Comparison of ENCODE assay signal across 11 mouse cellular contexts in genomic region chr6:55338934-55339825, GRCm38 (mm10). TPM values are rescaled to one million over a fixed set of nuclear protein-coding genes. Genes with fewer than 3 reads are reported as not detected.
DNase-seq lines count a peak whose midpoint lies in the region; ATAC-seq and TF ChIP-seq lines count a peak whose summit lies in the region.
"Had no signal": no experiment of that assay in that cellular context is flagged by ENCODE, and none has a peak within 500 bp of the region (broad histone marks: within the 10 kb centered on the region; RNA-seq: fewer than 3 reads in every experiment).

No protein-coding gene starts in this region.

- no peaks in the 10 kb centered on the region for H3K36me3 ChIP-seq in lung, embryonic 14.5 days (ENCODE audit: insufficient read depth)
- H3K36me3 ChIP-seq in embryonic facial prominence, embryonic 14.5 days (ENCODE audit: control insufficient read depth, insufficient read depth, low read length) = no peaks in the 10 kb centered on the region
- H3K36me3 ChIP-seq in limb, embryonic 10.5 days = no peaks in the 10 kb centered on the region
- no peaks in the 10 kb centered on the region for H3K36me3 ChIP-seq in spleen, adult 2 months (ENCODE audit: control insufficient read depth, insufficient read depth, low read length)
- H3K36me3 ChIP-seq: G1E had no signal

- peaks cover 39% of the 10 kb centered on the region for H3K4me1 ChIP-seq in lung, embryonic 14.5 days (ENCODE audit: insufficient read depth)
- peaks cover 51% of the 10 kb centered on the region for H3K4me1 ChIP-seq in embryonic facial prominence, embryonic 14.5 days (ENCODE audit: control insufficient read depth, insufficient read depth, low read length)
- peaks cover 43% of the 10 kb centered on the region for H3K4me1 ChIP-seq in limb, embryonic 10.5 days
- no peaks in the 10 kb centered on the region for H3K4me1 ChIP-seq in spleen, adult 2 months (ENCODE audit: control insufficient read depth, insufficient read depth, insufficient read length)

- no peak for TF ChIP-seq CTCF in lung, embryonic 14.5 days (IDR thresholded peaks at IDR 0.05; ENCODE audit: low read depth)
- TF ChIP-seq CTCF in spleen, adult 2 months (IDR thresholded peaks at IDR 0.05; ENCODE audit: extremely low read depth, insufficient read depth, insufficient read length, insufficient replicate concordance) = no peak

- no peak overlapping the region for H3K27ac ChIP-seq in lung, embryonic 14.5 days (ENCODE audit: low read depth)
- no peak overlapping the region for H3K27ac ChIP-seq in embryonic facial prominence, embryonic 14.5 days (replicated peaks; ENCODE audit: low read depth, low read length)
- 0 out of 2 replicates have a peak overlapping the region, but pooled peaks have one; percentile 9 for H3K27ac ChIP-seq in limb, embryonic 10.5 days
- peak overlapping the region; percentile 31; the same call in 1 of the 2 replicates for H3K27ac ChIP-seq in spleen, adult 2 months (ENCODE audit: insufficient read depth, low read length)

- no peak for ATAC-seq in lung, embryonic 14.5 days (ENCODE audit: insufficient read depth)
- no peak for ATAC-seq in embryonic facial prominence, embryonic 14.5 days (ENCODE audit: low read depth)

- DNase-seq in lung, embryonic 14.5 days = no peak
- no peak for DNase-seq in lung, postnatal 25 days (ENCODE audit: low spot score)
- DNase-seq in embryonic facial prominence, embryonic 14.5 days (ENCODE audit: low spot score) = no peak
- no peak for DNase-seq in limb, embryonic 10.5 days (ENCODE audit: low spot score)
- no peak for DNase-seq in spleen, adult 2 months (ENCODE audit: low read depth in 1 of 2, low spot score in 2 of 2)
- DNase-seq in frontal cortex, adult 2 months (ENCODE audit: extremely low spot score in 1 of 2, low spot score in 1 of 2) = no peak
- no peak for DNase-seq in adrenal gland, adult (ENCODE audit: inconsistent age in 2 of 2, low spot score in 1 of 2)
- DNase-seq: gastrocnemius, postnatal 36 days; right cerebral cortex, postnatal 14 days had no signal

- WGBS in lung, embryonic 14.5 days = 55% methylated on average over 9 of the region's 9 CpGs
- 67% methylated on average over 9 of the region's 9 CpGs for WGBS in embryonic facial prominence, embryonic 14.5 days
- WGBS in limb, embryonic 10.5 days = 78% methylated on average over 9 of the region's 9 CpGs
- WGBS in spleen, adult 2 months = 52% methylated on average over 9 of the region's 9 CpGs

- peak overlapping the region; percentile 4; the same call in 1 of the 2 replicates for H3K4me2 ChIP-seq in lung, embryonic 14.5 days
- peak overlapping the region; percentile 42 for H3K4me2 ChIP-seq in embryonic facial prominence, embryonic 14.5 days (ENCODE audit: low read depth, low read length)

- TF ChIP-seq POLR2A in spleen, adult 2 months (IDR thresholded peaks at IDR 0.05; ENCODE audit: low read depth, low read length) = no peak

- no peaks in the 10 kb centered on the region for H3K27me3 ChIP-seq in lung, embryonic 14.5 days (ENCODE audit: insufficient read depth, low read length)
- no peaks in the 10 kb centered on the region for H3K27me3 ChIP-seq in embryonic facial prominence, embryonic 14.5 days (replicated peaks; ENCODE audit: control insufficient read depth, insufficient read depth, low read length)
- no peaks in the 10 kb centered on the region for H3K27me3 ChIP-seq in limb, embryonic 10.5 days (ENCODE audit: low read depth, poor library complexity, severe bottlenecking)
- no peaks in the 10 kb centered on the region for H3K27me3 ChIP-seq in spleen, adult 2 months (ENCODE audit: control insufficient read depth, insufficient read depth, low read length)

- no peak overlapping the region for H3K4me3 ChIP-seq in lung, embryonic 14.5 days (ENCODE audit: low read depth, low read length)
- H3K4me3 ChIP-seq in embryonic facial prominence, embryonic 14.5 days (ENCODE audit: low read depth, low read length) = peak overlapping the region; percentile 25
- H3K4me3 ChIP-seq in limb, embryonic 10.5 days = no peak overlapping the region
- H3K4me3 ChIP-seq in spleen, adult 2 months (ENCODE audit: extremely low read depth, insufficient read depth, insufficient read length) = peak overlapping the region; percentile 28

- no peaks in the 10 kb centered on the region for H3K9me3 ChIP-seq in lung, embryonic 14.5 days (ENCODE audit: low read depth, low read length)
- H3K9me3 ChIP-seq in embryonic facial prominence, embryonic 14.5 days (ENCODE audit: control insufficient read depth, low read length) = no peaks in the 10 kb centered on the region
- no peaks in the 10 kb centered on the region for H3K9me3 ChIP-seq in limb, embryonic 10.5 days (replicated peaks)
- H3K9me3 ChIP-seq: G1E had no signal

- no peak overlapping the region for H3K9ac ChIP-seq in lung, embryonic 14.5 days
- H3K9ac ChIP-seq in embryonic facial prominence, embryonic 14.5 days (ENCODE audit: low read depth, low read length) = no peak overlapping the region

RNA-seq across cellular contexts. Expression of gene Aqp1, which starts 2.9 kb away (rescaled TPM):
- polyA plus RNA-seq in lung, embryonic 14.5 days (2014; fragmentation: Nextera tagmentation; extraction: Ambion mirVana) = 4.0 and 4.4 TPM in 2 replicates
- polyA plus RNA-seq in embryonic facial prominence, embryonic 14.5 days (2014; fragmentation: Nextera tagmentation; extraction: Ambion mirVana) = 20.4 and 20.5 TPM in 2 replicates
- 0.94 and 1.1 TPM in 2 replicates for polyA plus RNA-seq in limb, embryonic 10.5 days (2016; fragmentation: Nextera tagmentation; extraction: Ambion mirVana)
- polyA plus RNA-seq in spleen, adult 2 months (2012; rRNA removed) = 206 and 217 TPM in 2 replicates
- polyA plus RNA-seq in frontal cortex, adult 2 months (2012; rRNA removed) = 15.1 and 19.6 TPM in 2 replicates
- polyA plus RNA-seq: G1E had no signal

RNA-seq across cellular contexts. Expression of gene Ghrhr, which starts 36.9 kb away (rescaled TPM):
- not detected in 2 replicates for polyA plus RNA-seq in lung, embryonic 14.5 days (2014; fragmentation: Nextera tagmentation; extraction: Ambion mirVana)
- not detected in 2 replicates for polyA plus RNA-seq in embryonic facial prominence, embryonic 14.5 days (2014; fragmentation: Nextera tagmentation; extraction: Ambion mirVana)
- not detected in 2 replicates for polyA plus RNA-seq in limb, embryonic 10.5 days (2016; fragmentation: Nextera tagmentation; extraction: Ambion mirVana)
- polyA plus RNA-seq in spleen, adult 2 months (2012; rRNA removed) = 0.11 TPM in 1 of 2 replicates, not detected in the other
- polyA plus RNA-seq in frontal cortex, adult 2 months (2012; rRNA removed) = 0.04 and 0.08 TPM in 2 replicates
- polyA plus RNA-seq: embryonic facial prominence, embryonic 11.5 days; G1E had no signal

Comparison
In these comparisons a context has a peak if more than half of its experiments do, and no peak if none do; other contexts are left out.
1. H3K27ac ChIP-seq: peak in limb, embryonic 10.5 days (single experiment) and spleen, adult 2 months (single experiment); none in lung, embryonic 14.5 days (single experiment) and embryonic facial prominence, embryonic 14.5 days (single experiment).
2. H3K4me3 ChIP-seq: peak in embryonic facial prominence, embryonic 14.5 days (single experiment) and spleen, adult 2 months (single experiment); none in lung, embryonic 14.5 days (single experiment) and limb, embryonic 10.5 days (single experiment).